Mouse (Mus musculus): ENCODE measurements around the gene Fam171a2.

Fam171a2 gene

GRCm38 (mm10) chr11:102447497-102447896 lies at the start of gene Fam171a2:
Fam171a2 (minus strand) TSS chr11:102447682.
- peak; percentile 91 for DNase-seq (ENCODE audit: low read depth)

GRCm38 (mm10) chr11:102496732-102497131 lies 49.2 kb upstream of the Fam171a2 start:
- DNase-seq (ENCODE audit: low read depth): no peak

GRCm38 (mm10) chr11:102496206-102496605 lies 48.7 kb upstream of the Fam171a2 start:
- DNase-seq (ENCODE audit: low read depth): no peak

- no peak for DNase-seq (ENCODE audit: low read depth)
Observed at GRCm38 (mm10) chr11:102495742-102496141, 48.3 kb upstream of the Fam171a2 start.

- no peak for DNase-seq (ENCODE audit: low read depth)
Observed at GRCm38 (mm10) chr11:102495114-102495513, 47.6 kb upstream of the Fam171a2 start.

- DNase-seq (ENCODE audit: low read depth): no peak
Observed at GRCm38 (mm10) chr11:102494063-102494650, 46.7 kb upstream of the Fam171a2 start.

GRCm38 (mm10) chr11:102493241-102493640 lies 45.8 kb upstream of the Fam171a2 start:
- DNase-seq (ENCODE audit: low read depth): no peak

GRCm38 (mm10) chr11:102487901-102488300 lies 40.4 kb upstream of the Fam171a2 start:
- no peak for DNase-seq (ENCODE audit: low read depth)

- peak; percentile 90 for DNase-seq (ENCODE audit: low read depth)
Observed at GRCm38 (mm10) chr11:102486733-102487386, 39.4 kb upstream of the Fam171a2 start.

- DNase-seq (ENCODE audit: low read depth): no peak
Observed at GRCm38 (mm10) chr11:102481779-102482178, 34.3 kb upstream of the Fam171a2 start.

- DNase-seq (ENCODE audit: low read depth): peak; percentile 51
Observed at GRCm38 (mm10) chr11:102480897-102481296, 33.4 kb upstream of the Fam171a2 start.

GRCm38 (mm10) chr11:102480111-102480510 lies 32.6 kb upstream of the Fam171a2 start:
- no peak for DNase-seq (ENCODE audit: low read depth)

GRCm38 (mm10) chr11:102479581-102479980 lies 32.1 kb upstream of the Fam171a2 start:
- DNase-seq (ENCODE audit: low read depth): no peak

- DNase-seq (ENCODE audit: low read depth): no peak
Observed at GRCm38 (mm10) chr11:102478671-102479070, 31.2 kb upstream of the Fam171a2 start.

- no peak for DNase-seq (ENCODE audit: low read depth)
Observed at GRCm38 (mm10) chr11:102475027-102475426, 27.5 kb upstream of the Fam171a2 start.

- DNase-seq (ENCODE audit: low read depth): no peak
Observed at GRCm38 (mm10) chr11:102469648-102470357, 22.3 kb upstream of the Fam171a2 start, which contains the start of gene Itga2b. Itga2b (minus strand) TSS chr11:102470122.

GRCm38 (mm10) chr11:102467041-102467631 lies 19.7 kb upstream of the Fam171a2 start:
- peak; percentile 100 for DNase-seq (ENCODE audit: low read depth)

GRCm38 (mm10) chr11:102465713-102466436 lies 18.4 kb upstream of the Fam171a2 start:
- peak; percentile 98 for DNase-seq (ENCODE audit: low read depth)

- no peak for DNase-seq (ENCODE audit: low read depth)
Observed at GRCm38 (mm10) chr11:102464901-102465300, 17.4 kb upstream of the Fam171a2 start.

- DNase-seq (ENCODE audit: low read depth): no peak
Observed at GRCm38 (mm10) chr11:102461764-102462163, 14.3 kb upstream of the Fam171a2 start.

- DNase-seq (ENCODE audit: low read depth): no peak
Observed at GRCm38 (mm10) chr11:102460541-102460940, 13.1 kb upstream of the Fam171a2 start.
